Mouse (Mus musculus) MEL (cell line): ENCODE measurements around the gene Rae1.

ENCODE experiments used
- USF1 ChIP-seq: IDR thresholded peaks from 2 replicates; pipeline ENCODE4 v1.6.1; 2014; ENCODE audit warnings: low read depth, mild to moderate bottlenecking, inconsistent platforms, low read length, improper control_type of control experiment, moderate library complexity
- USF2 ChIP-seq, 2 experiments: IDR thresholded peaks; 2 replicates each; pipeline ENCODE4 v1.6.1; 2011 to 2012; ENCODE audit warnings: improper control_type of control experiment in 2 of 2, low read length in 2 of 2, borderline replicate concordance in 1 of 2, inconsistent platforms in 1 of 2, low read depth in 1 of 2, mild to moderate bottlenecking in 1 of 2; ENCODE audit not compliant: insufficient read depth in 1 of 2

- TF ChIP-seq USF2 (IDR thresholded peaks at IDR 0.05; ENCODE audit: borderline replicate concordance in 1 of 2, insufficient read depth in 1 of 2, low read depth in 1 of 2, low read length in 2 of 2) (no peak), USF1 (no peak)
Measured at GRCm38 (mm10) chr2:173020430-173020829, 20.5 kb downstream of the Rae1 start, which contains the start of gene Rbm38.
